Mouse (Mus musculus): Measurements from ENCODE around the gene Jhy. TPM values are rescaled to one million over a fixed set of nuclear protein-coding genes. Genes with fewer than 3 reads are reported as not detected.

Jhy gene
- polyA plus RNA-seq, 1 experiment from 2014 or later = not detected

DNA sequence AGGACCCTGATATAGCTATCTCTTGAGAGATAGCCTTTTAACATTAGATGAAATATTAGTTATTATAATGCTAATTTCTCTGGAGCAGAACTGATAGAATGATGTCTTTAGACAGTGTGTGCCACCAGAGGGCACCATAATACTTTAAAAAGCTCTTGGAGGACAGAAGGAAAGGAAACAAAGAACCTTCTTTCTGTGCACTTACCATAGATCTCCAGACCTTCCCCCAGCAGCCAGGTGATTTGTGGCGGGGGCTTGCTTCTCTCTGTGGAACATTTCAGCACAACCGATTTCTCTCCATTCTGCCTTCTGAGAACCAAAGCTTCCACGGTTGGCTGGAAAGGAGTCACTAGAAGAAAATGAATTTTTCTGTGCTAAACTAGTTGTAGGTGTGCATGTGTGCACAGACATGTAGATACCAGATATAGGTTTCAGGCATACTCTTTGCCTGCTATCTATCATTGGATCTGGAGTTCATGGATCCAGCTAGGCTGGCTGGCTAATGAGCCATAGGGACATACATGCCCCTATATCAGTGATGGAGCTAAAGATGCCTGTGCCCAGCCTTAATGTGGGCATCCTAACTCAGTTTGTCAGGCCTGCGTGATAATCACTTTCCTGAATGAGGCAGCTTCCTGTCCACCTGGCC is 26.1 kb upstream of the Jhy start:
- 46% methylated on average over 4 of the region's 4 CpGs for WGBS
- DNase-seq (ENCODE audit: low spot score) (no peak), ATAC-seq (replicated peaks; ENCODE audit: low FRiP score) (no peak)
- H3K27me3 ChIP-seq (replicated peaks; ENCODE audit: control insufficient read depth, insufficient read depth, low read length) = no peaks in the 10 kb centered on the region
- H3K4me3 ChIP-seq (ENCODE audit: low read depth, low read length) = no peak overlapping the region
- no peaks in the 10 kb centered on the region for H3K36me3 ChIP-seq (ENCODE audit: control insufficient read depth, insufficient read depth, low read length)
- no peak overlapping the region for H3K4me2 ChIP-seq
- no peak overlapping the region for H3K27ac ChIP-seq (ENCODE audit: low read depth, low read length)
- H3K9ac ChIP-seq (ENCODE audit: low read depth, low read length) = no peak overlapping the region
- H3K9me3 ChIP-seq (ENCODE audit: control insufficient read depth, low read length) = no peaks in the 10 kb centered on the region
- no peaks in the 10 kb centered on the region for H3K4me1 ChIP-seq (replicated peaks; ENCODE audit: control insufficient read depth, insufficient read depth, low read length)

DNA sequence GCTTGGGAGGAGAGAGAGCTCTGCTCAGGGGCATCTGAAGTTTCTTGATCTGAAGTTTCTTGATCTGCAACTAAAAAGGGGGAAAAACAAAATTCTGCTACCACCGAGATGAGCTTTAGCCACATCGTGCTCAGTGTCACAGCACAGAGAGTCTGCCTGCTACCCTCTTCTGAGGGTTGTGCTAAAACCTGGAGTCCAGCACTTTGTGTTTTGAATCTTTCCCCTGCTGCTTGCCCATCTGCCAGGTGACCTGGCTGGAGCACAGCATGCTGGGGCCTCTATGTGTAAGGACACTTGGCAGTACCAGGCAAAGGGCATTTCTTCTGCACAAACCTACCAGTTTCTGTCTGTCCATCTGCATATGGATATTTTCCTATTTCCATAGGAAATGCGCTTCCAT is 20.4 kb upstream of the Jhy start:
- DNase-seq (ENCODE audit: low spot score) (no peak), ATAC-seq (replicated peaks; ENCODE audit: low FRiP score) (no peak)
- 69% methylated on average over 3 of the region's 3 CpGs for WGBS
- H3K4me1 ChIP-seq (replicated peaks; ENCODE audit: control insufficient read depth, insufficient read depth, low read length) = no peaks in the 10 kb centered on the region
- H3K4me3 ChIP-seq (ENCODE audit: low read depth, low read length) = no peak overlapping the region
- H3K36me3 ChIP-seq (ENCODE audit: control insufficient read depth, insufficient read depth, low read length) = no peaks in the 10 kb centered on the region
- no peak overlapping the region for H3K27ac ChIP-seq (ENCODE audit: low read depth, low read length)
- no peaks in the 10 kb centered on the region for H3K27me3 ChIP-seq (replicated peaks; ENCODE audit: control insufficient read depth, insufficient read depth, low read length)
- no peak overlapping the region for H3K4me2 ChIP-seq
- H3K9me3 ChIP-seq (ENCODE audit: control insufficient read depth, low read length) = no peaks in the 10 kb centered on the region
- H3K9ac ChIP-seq (ENCODE audit: low read depth, low read length) = no peak overlapping the region

DNA sequence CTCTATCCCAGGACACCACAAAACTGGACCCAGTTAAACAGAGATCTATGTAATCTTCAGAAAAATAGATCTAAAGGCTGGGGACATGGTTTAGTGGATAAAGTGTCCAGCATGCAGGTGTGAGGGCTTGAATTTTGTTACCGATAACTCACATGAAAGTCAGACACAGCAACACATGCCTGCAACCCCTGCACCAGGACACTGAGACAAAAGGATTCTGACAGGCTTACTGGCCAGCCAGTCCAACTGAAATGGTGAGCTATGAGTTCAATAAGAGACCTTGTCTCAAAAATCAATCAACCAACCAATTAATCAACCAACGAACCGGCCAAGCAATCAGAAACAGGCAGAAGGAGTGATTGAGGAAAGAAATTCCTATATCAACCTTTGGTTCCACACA is 19.8 kb upstream of the Jhy start:
- H3K4me3 ChIP-seq (ENCODE audit: low read depth, low read length) = no peak overlapping the region

DNA sequence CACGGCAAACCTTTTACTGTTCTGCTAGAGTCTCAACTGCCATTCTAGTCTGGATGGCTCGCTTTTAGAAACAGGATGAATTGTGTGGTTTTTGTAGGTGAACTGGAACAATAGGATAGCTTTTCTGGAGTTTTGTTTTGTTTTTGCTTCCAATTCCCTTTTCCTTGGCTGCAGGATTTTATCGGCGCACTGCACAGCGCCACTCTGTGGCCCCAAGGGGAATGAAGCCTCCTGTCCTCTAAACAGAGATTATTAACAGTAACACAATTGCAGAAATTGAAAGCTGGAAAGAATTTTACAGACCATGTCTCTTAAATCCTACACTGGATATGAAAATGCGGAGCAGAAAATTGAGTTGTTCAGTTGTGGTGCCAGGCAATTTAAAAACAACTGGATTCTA is 18.6 kb upstream of the Jhy start:
- Histone ChIP-seq H3K4me2 (no peak overlapping the region), H3K4me3 (ENCODE audit: low read depth, low read length) (no peak overlapping the region), H3K9me3 (ENCODE audit: control insufficient read depth, low read length) (no peaks in the 10 kb centered on the region), H3K27ac (ENCODE audit: low read depth, low read length) (no peak overlapping the region), H3K36me3 (ENCODE audit: control insufficient read depth, insufficient read depth, low read length) (no peaks in the 10 kb centered on the region), H3K9ac (ENCODE audit: low read depth, low read length) (no peak overlapping the region), H3K27me3 (replicated peaks; ENCODE audit: control insufficient read depth, insufficient read depth, low read length) (no peaks in the 10 kb centered on the region), H3K4me1 (replicated peaks; ENCODE audit: control insufficient read depth, insufficient read depth, low read length) (no peaks in the 10 kb centered on the region)
- 39% methylated on average over 6 of the region's 6 CpGs for WGBS
- ATAC-seq (replicated peaks; ENCODE audit: low FRiP score) = no peak
- no peak for DNase-seq (ENCODE audit: low spot score)

More for the DNA sequence above, 19.8 kb upstream of the Jhy start:
- 81% methylated on average over 3 of the region's 3 CpGs for WGBS
- Histone ChIP-seq H3K27me3 (replicated peaks; ENCODE audit: control insufficient read depth, insufficient read depth, low read length) (no peaks in the 10 kb centered on the region), H3K9me3 (ENCODE audit: control insufficient read depth, low read length) (no peaks in the 10 kb centered on the region), H3K27ac (ENCODE audit: low read depth, low read length) (no peak overlapping the region), H3K9ac (ENCODE audit: low read depth, low read length) (no peak overlapping the region), H3K36me3 (ENCODE audit: control insufficient read depth, insufficient read depth, low read length) (no peaks in the 10 kb centered on the region), H3K4me1 (replicated peaks; ENCODE audit: control insufficient read depth, insufficient read depth, low read length) (no peaks in the 10 kb centered on the region), H3K4me2 (no peak overlapping the region)
- ATAC-seq (replicated peaks; ENCODE audit: low FRiP score) (no peak), DNase-seq (ENCODE audit: low spot score) (no peak)

DNA sequence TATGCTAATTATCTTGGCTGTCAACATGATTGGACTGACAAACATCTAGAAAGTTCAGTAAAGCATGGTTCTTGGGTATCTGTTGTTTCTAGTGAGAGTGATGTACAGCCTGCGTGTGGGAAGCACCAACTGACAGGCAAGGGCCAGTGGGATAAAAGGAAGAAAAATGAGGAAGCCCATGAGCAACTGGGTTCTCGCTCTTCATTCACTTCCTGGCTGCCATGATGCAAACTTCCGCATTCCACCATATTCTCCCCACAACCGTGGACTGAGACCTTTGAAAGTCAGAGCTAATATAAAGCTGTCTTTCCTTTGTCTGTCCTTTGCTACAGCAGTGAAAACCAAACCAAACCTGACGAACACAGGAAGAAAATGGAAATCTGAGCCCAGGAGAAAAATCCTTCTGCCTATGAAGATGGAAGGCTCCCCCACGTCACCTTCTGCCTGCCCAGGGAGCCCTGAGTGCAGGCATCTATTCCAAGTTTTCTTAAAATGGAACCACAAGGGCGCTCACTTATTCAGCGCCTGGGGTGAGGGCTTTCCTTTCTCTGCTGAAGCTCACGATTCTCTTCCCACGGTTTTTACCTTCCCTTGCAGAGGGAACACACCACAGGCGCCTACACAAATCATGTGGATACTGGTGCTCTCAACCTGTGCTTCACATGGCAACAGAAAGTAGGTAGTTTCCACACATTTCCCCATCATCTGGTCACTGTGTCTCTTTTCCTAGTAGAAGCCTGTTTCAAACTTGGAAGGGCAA is 10.3 kb upstream of the Jhy start:
- H3K36me3 ChIP-seq (ENCODE audit: control insufficient read depth, insufficient read depth, low read length) = no peaks in the 10 kb centered on the region
- 63% methylated on average over 11 of the region's 11 CpGs for WGBS
- H3K4me3 ChIP-seq (ENCODE audit: low read depth, low read length) = no peak overlapping the region
- no peaks in the 10 kb centered on the region for H3K4me1 ChIP-seq (replicated peaks; ENCODE audit: control insufficient read depth, insufficient read depth, low read length)
- H3K4me2 ChIP-seq = no peak overlapping the region
- H3K9me3 ChIP-seq (ENCODE audit: control insufficient read depth, low read length) = no peaks in the 10 kb centered on the region
- no peak overlapping the region for H3K27ac ChIP-seq (ENCODE audit: low read depth, low read length)
- H3K9ac ChIP-seq (ENCODE audit: low read depth, low read length) = no peak overlapping the region
- ATAC-seq (replicated peaks; ENCODE audit: low FRiP score) (no peak), DNase-seq (ENCODE audit: low spot score) (no peak)
- H3K27me3 ChIP-seq (replicated peaks; ENCODE audit: control insufficient read depth, insufficient read depth, low read length) = no peaks in the 10 kb centered on the region

DNA sequence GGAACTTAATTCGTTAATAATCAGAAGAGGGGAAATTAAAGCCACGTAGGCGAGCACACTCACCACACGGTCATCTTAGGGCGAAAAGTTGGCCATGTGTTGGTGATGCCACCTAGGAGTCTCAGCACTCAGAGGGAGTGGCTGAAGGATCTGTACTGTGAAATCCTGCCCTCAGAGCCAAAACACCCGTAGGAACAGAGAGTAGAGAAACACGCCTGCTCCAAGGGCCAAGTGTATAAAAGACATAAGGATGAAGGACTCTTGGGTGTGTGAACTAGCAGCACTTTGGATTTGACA is 448 bp upstream of the Jhy start:
- no peak overlapping the region for H3K9ac ChIP-seq (ENCODE audit: low read depth, low read length)
- ATAC-seq (replicated peaks; ENCODE audit: low FRiP score) (no peak), DNase-seq (ENCODE audit: low spot score) (no peak)
- H3K4me1 ChIP-seq (replicated peaks; ENCODE audit: control insufficient read depth, insufficient read depth, low read length) = no peaks in the 10 kb centered on the region
- no peaks in the 10 kb centered on the region for H3K9me3 ChIP-seq (ENCODE audit: control insufficient read depth, low read length)
- WGBS = 34% methylated on average over 7 of the region's 7 CpGs
- H3K36me3 ChIP-seq (ENCODE audit: control insufficient read depth, insufficient read depth, low read length) = no peaks in the 10 kb centered on the region
- peak overlapping the region; percentile 65 for H3K4me2 ChIP-seq
- no peak overlapping the region for H3K27ac ChIP-seq (ENCODE audit: low read depth, low read length)
- peaks cover 36% of the 10 kb centered on the region for H3K27me3 ChIP-seq (replicated peaks; ENCODE audit: control insufficient read depth, insufficient read depth, low read length)
- peak overlapping the region; percentile 42 for H3K4me3 ChIP-seq (ENCODE audit: low read depth, low read length)

DNA sequence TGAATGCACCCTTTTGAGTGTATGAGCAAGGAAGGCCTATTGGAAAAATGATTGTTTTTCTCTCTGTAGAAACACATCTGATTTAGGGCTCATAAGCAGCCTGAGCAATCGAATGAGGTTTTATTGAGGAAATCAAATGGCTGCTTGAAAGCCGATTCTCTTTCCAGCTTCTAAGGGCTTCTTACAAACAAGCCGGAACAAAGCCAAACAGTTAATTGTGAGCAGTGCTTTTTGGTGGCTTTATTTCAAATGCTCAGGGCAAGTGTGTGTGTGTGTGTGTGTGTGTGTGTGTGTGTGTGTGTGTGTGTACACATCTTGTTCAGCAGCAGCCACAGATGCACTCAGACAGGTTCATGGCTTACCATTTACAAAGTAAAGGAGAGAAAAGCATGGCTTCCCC is 2.5 kb downstream of the Jhy start:
- Histone ChIP-seq H3K36me3 (ENCODE audit: control insufficient read depth, insufficient read depth, low read length) (no peaks in the 10 kb centered on the region), H3K27me3 (replicated peaks; ENCODE audit: control insufficient read depth, insufficient read depth, low read length) (peaks cover 36% of the 10 kb centered on the region), H3K27ac (ENCODE audit: low read depth, low read length) (no peak overlapping the region), H3K4me3 (ENCODE audit: low read depth, low read length) (no peak overlapping the region), H3K9ac (ENCODE audit: low read depth, low read length) (no peak overlapping the region), H3K9me3 (ENCODE audit: control insufficient read depth, low read length) (no peaks in the 10 kb centered on the region), H3K4me2 (no peak overlapping the region), H3K4me1 (replicated peaks; ENCODE audit: control insufficient read depth, insufficient read depth, low read length) (no peaks in the 10 kb centered on the region)
- DNase-seq (ENCODE audit: low spot score) = no peak
- no peak for ATAC-seq (replicated peaks; ENCODE audit: low FRiP score)
- WGBS = 76% methylated on average over 3 of the region's 3 CpGs

DNA sequence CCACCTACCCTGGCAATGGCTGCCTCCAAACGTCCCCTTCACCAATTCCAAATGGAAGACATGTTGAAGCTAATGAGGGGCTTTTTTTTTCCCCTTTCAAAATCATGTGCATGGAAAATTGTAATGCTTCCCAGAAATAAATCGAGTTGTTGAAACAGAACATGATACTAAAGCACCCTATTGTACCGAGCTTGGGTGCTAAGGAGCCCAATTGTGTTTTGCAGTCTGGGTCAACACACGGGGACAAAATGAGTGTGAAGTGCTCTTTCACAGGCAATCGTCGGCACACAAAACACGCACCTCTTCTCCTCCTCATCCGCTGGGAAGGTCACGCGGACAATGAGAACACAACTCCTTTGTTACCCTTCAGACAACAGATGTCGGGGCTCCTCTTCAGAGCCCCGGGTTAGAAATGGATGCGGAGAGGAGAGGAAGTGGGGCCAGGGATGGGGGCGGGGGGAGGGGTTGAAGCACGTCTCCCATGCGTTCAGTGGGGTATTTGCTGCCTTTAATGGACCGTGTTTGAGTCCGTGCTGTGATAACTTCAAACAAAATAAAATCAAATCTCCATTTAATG is 14.8 kb downstream of the Jhy start:
- Histone ChIP-seq H3K4me2 (no peak overlapping the region), H3K9ac (ENCODE audit: low read depth, low read length) (no peak overlapping the region), H3K27ac (ENCODE audit: low read depth, low read length) (no peak overlapping the region), H3K4me3 (ENCODE audit: low read depth, low read length) (no peak overlapping the region), H3K36me3 (ENCODE audit: control insufficient read depth, insufficient read depth, low read length) (no peaks in the 10 kb centered on the region), H3K9me3 (ENCODE audit: control insufficient read depth, low read length) (no peaks in the 10 kb centered on the region), H3K27me3 (replicated peaks; ENCODE audit: control insufficient read depth, insufficient read depth, low read length) (no peaks in the 10 kb centered on the region), H3K4me1 (replicated peaks; ENCODE audit: control insufficient read depth, insufficient read depth, low read length) (no peaks in the 10 kb centered on the region)
- ATAC-seq (replicated peaks; ENCODE audit: low FRiP score) = no peak
- WGBS = 64% methylated on average over 18 of the region's 18 CpGs
- DNase-seq (ENCODE audit: low spot score) = no peak

DNA sequence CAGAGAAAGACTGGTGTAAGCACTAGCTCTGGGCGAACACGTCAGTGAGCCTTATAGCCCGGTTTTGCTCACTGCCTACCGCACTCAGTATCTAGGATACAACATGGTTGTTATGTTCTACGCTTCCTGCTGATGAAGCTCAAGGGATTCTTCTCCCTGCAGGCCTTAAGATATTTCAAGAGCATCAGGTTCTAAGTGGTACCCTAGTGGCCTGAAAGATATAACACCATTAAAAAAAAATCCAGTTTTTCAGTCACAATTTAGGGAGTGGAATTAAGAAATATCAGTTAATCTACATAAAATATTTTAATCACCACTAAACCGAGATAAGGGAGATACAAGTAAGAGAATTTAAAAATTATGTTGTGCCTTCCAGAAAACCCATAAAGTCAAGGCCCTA is 15.4 kb downstream of the Jhy start:
- H3K27me3 ChIP-seq (replicated peaks; ENCODE audit: control insufficient read depth, insufficient read depth, low read length) = no peaks in the 10 kb centered on the region
- no peak overlapping the region for H3K27ac ChIP-seq (ENCODE audit: low read depth, low read length)
- DNase-seq (ENCODE audit: low spot score) (no peak), ATAC-seq (replicated peaks; ENCODE audit: low FRiP score) (no peak)
- H3K9me3 ChIP-seq (ENCODE audit: control insufficient read depth, low read length) = no peaks in the 10 kb centered on the region
- H3K4me2 ChIP-seq = no peak overlapping the region
- H3K4me3 ChIP-seq (ENCODE audit: low read depth, low read length) = no peak overlapping the region
- H3K9ac ChIP-seq (ENCODE audit: low read depth, low read length) = no peak overlapping the region
- H3K36me3 ChIP-seq (ENCODE audit: control insufficient read depth, insufficient read depth, low read length) = no peaks in the 10 kb centered on the region
- 92% methylated on average over 6 of the region's 6 CpGs for WGBS
- no peaks in the 10 kb centered on the region for H3K4me1 ChIP-seq (replicated peaks; ENCODE audit: control insufficient read depth, insufficient read depth, low read length)

All from liver, embryonic 11.5 days (tissue).